Mouse (Mus musculus): ENCODE data around the gene Tsfm. TPM values are rescaled to one million over a fixed set of nuclear protein-coding genes. Genes with fewer than 3 reads are reported as not detected.

The Tsfm gene
- polyA plus RNA-seq, 1 experiment from 2014 or later, result 110 TPM

DNA sequence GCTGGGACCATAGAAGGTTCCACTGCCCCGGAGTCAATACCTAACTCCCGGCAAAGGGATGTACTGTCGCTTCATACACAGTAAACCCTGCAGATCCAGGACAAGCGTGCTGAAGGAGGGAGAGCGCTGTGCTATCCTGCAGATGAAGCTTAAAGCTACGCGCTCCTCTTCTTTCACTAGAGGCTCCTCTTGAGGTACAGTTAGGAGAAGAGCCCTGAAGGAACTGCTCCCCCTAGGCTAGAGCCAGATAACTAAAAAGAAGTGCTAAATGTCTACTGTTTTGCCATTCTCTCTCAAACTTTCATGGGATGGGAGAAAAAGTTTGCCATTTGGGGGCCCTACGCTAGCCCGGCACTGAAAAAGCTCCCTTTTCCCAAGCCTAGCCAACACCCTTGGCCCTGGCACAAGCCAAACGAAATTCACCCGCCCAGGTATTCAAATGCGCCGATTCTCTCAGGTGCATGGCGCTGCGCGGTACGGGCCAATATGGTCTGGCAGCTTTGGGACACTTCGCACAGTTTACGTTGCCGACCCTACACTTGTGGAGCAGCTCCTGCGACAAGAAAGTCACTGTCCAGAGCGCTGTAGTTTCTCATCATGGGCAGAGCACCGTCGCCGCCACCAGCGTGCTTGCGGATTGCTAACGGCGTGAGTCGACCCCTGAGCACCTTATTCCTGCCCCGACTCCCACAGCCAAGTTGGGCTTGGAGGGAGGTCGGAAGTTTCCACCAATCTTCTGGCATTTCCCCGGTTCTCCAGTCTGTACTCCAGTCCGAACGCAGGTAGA, 18.2 kb upstream of the Tsfm start:
- WGBS, result 4% methylated on average over 35 of the region's 35 CpGs

DNA sequence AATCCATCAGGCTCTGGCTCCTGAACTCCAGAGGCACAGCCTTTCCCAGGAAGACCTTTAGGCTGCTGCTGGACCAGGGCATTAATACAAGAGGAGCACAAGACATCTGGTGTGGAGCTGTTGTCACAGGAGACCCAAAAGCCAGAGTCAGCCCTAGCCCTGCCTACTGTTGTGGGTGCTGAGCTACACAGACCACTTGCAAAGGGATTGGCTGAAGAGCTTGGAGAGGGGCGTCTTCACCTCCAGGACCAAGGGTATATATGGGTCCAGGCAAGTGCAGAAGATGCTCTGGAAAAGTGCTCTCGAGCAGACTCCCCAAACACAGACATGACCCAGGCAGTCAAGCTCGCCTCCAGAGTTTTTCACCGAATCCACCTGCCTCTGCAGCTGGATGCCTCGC, 17.3 kb upstream of the Tsfm start, which contains the start of gene Cyp27b1:
Cyp27b1 (plus strand) TSS at position 297 of the 400 bp plus-strand sequence.
- 29% methylated on average over 5 of the region's 5 CpGs for WGBS

More for the DNA sequence above, 18.2 kb upstream of the Tsfm start:
- Histone ChIP-seq H3K4me1 (peaks cover 21% of the 10 kb centered on the region), H3K9me3 (no peaks in the 10 kb centered on the region), H3K36me3 (replicated peaks) (peaks cover 41% of the 10 kb centered on the region), H3K27ac (no peak overlapping the region), H3K27me3 (ENCODE audit: poor library complexity, severe bottlenecking) (peaks cover 61% of the 10 kb centered on the region), H3K4me3 (peak overlapping the region; percentile 39)
- peak; percentile 30 for DNase-seq (ENCODE audit: extremely low spot score, low spot score)

GRCm38 (mm10) chr10:127043187-127043586, 12.5 kb upstream of the Tsfm start:
- WGBS, result 81% methylated on average over 6 of the region's 6 CpGs
- Histone ChIP-seq H3K4me3 (peak overlapping the region; percentile 96), H3K27ac (no peak overlapping the region), H3K36me3 (replicated peaks) (peaks cover 44% of the 10 kb centered on the region), H3K27me3 (ENCODE audit: poor library complexity, severe bottlenecking) (peaks cover 37% of the 10 kb centered on the region), H3K9me3 (no peaks in the 10 kb centered on the region), H3K4me1 (peaks cover 30% of the 10 kb centered on the region)
- no peak for DNase-seq (ENCODE audit: extremely low spot score, low spot score)

More for the DNA sequence above, 17.3 kb upstream of the Tsfm start, which contains the start of gene Cyp27b1:
- Histone ChIP-seq H3K36me3 (replicated peaks) (peaks cover 44% of the 10 kb centered on the region), H3K27me3 (ENCODE audit: poor library complexity, severe bottlenecking) (peaks cover 61% of the 10 kb centered on the region), H3K9me3 (no peaks in the 10 kb centered on the region), H3K4me3 (peak within 1 kb of the TSS; percentile 39), H3K4me1 (peaks cover 27% of the 10 kb centered on the region), H3K27ac (no peak within 1 kb of the TSS)
- DNase-seq (ENCODE audit: extremely low spot score, low spot score), result no peak

DNA sequence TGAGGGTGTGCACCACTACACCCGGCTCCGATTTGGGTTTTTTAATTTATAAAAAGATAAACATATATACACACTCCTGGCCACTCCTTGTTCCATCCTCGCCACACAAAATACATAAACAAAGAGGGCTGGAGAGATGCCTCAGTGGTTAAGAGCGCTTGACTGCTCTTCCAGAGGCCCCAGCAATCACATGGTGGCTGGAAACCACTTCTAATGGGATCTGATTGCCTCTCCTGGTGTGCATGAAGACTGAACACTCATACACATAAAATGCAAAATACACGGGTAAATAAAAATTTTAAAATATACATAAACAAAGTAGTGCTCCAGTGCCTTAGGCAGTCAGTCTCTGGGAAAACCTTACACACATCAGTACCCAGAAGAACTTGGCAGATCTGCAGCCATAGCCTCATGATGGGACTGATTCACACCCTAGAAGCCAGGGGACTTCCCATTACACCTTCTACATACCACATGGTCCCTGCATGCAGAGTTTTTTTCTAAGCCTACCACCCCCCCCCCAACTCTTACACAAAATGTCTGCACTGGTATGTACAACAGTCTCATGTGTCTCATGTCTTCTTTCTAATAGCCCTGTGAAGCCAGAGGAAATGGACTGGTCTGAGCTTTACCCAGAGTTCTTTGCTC, 12.0 kb upstream of the Tsfm start:
- Histone ChIP-seq H3K9me3 (no peaks in the 10 kb centered on the region), H3K36me3 (replicated peaks) (peaks cover 43% of the 10 kb centered on the region), H3K4me1 (peaks cover 30% of the 10 kb centered on the region), H3K27me3 (ENCODE audit: poor library complexity, severe bottlenecking) (peaks cover 31% of the 10 kb centered on the region), H3K4me3 (peak overlapping the region; percentile 96), H3K27ac (peak overlapping the region; percentile 93)
- 27% methylated on average over 5 of the region's 5 CpGs for WGBS
- no peak for DNase-seq (ENCODE audit: extremely low spot score, low spot score)

DNA sequence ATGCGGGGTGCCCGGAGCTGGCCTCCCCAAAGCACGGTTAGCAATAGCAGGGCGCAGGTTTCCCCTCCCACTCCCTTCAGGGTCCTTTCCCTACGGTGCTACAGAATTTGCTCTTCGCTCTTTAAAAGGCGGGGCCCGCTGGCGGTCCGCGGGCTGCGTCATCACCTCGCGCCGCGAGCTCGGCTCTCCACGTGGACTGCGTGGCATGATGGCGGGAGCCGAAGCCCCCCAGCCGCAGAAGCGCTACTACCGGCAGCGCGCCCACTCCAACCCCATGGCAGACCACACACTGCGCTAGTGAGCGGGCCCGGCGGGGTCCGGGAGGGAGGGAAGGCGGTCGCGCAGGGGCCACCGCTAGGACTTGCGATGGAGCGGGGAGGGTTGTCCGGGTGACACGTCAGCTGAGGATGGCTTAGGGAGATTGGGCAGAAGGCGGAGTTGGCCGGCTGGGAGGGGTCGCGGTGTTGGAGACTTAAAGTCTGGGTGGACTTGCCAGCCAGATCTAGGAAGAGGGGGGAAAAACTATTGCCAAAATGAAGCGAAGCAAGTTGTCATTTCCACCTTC, 11.2 kb upstream of the Tsfm start:
- peak; percentile 94 for DNase-seq (ENCODE audit: extremely low spot score, low spot score)
- Histone ChIP-seq H3K27me3 (ENCODE audit: poor library complexity, severe bottlenecking) (peaks cover 24% of the 10 kb centered on the region), H3K9me3 (no peaks in the 10 kb centered on the region), H3K4me1 (peaks cover 30% of the 10 kb centered on the region), H3K4me3 (peak overlapping the region; percentile 96), H3K27ac (peak overlapping the region; percentile 93), H3K36me3 (replicated peaks) (peaks cover 36% of the 10 kb centered on the region)
- WGBS, result under 1% methylated on average over 44 of the region's 44 CpGs

- DNase-seq (ENCODE audit: extremely low spot score, low spot score), result no peak
- WGBS, result under 1% methylated on average over 28 of the region's 28 CpGs
- H3K9me3 ChIP-seq, result no peaks in the 10 kb centered on the region
- H3K4me1 ChIP-seq, result peaks cover 30% of the 10 kb centered on the region
- peaks cover 21% of the 10 kb centered on the region for H3K27me3 ChIP-seq (ENCODE audit: poor library complexity, severe bottlenecking)
- H3K4me3 ChIP-seq, result peak within 1 kb of the TSS; percentile 96
- H3K36me3 ChIP-seq (replicated peaks), result peaks cover 32% of the 10 kb centered on the region
- H3K27ac ChIP-seq, result peak within 1 kb of the TSS; percentile 93
Measured at GRCm38 (mm10) chr10:127041274-127041766, 10.7 kb upstream of the Tsfm start, which contains the start of the genes Mettl1 and Eef1akmt3. Gene Mettl1 (plus strand): TSS chr10:127041414. Gene Eef1akmt3 (minus strand): TSS chr10:127041513.

GRCm38 (mm10) chr10:127040569-127041214, 10.1 kb upstream of the Tsfm start:
- peak; percentile 41 for DNase-seq (ENCODE audit: extremely low spot score, low spot score)
- Histone ChIP-seq H3K4me3 (peak overlapping the region; percentile 96), H3K9me3 (no peaks in the 10 kb centered on the region), H3K36me3 (replicated peaks) (peaks cover 27% of the 10 kb centered on the region), H3K27me3 (ENCODE audit: poor library complexity, severe bottlenecking) (peaks cover 21% of the 10 kb centered on the region), H3K27ac (peak overlapping the region; percentile 93), H3K4me1 (peaks cover 30% of the 10 kb centered on the region)
- 2% methylated on average over 20 of the region's 20 CpGs for WGBS

DNA sequence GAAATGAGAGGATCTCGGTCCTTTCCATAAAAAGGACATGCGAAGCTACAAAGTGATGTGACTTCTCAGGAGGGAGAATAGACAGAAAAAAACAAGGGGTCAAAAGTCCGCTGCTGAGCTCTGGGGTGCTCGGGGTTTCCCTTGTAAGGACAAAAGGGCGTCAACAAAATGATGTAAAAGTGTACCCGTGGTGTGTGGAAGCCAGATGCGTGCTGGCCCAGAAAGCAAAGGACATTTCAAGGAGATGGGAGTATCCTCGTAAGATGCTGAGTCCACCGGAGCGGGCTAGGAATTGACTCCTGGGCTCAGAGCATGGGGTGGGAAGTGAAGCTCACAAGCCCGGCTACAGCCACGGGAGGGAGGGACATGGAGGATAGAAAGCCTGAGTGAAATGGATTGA, 7.0 kb upstream of the Tsfm start:
- no peak for DNase-seq (ENCODE audit: extremely low spot score, low spot score)
- WGBS, result 81% methylated on average over 12 of the region's 12 CpGs

DNA sequence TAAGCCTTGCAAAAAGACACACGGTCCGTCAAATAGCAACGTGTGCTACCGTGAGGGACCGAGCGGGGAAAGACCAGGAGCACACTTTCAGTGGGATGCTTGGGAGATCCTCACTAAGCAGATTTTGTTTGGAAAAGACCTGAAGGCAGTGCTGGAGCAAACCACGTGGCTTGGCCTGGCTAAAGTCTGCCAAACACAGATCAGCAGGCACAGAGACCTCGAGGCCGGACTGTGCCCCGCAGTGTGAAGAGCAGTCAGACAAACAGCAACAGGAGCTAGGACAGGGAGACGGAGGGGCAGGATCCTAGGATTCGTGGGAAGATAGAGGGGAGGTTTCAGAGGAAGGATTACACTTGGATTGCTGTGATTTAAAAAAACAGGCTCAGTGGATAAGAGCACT, 5.6 kb upstream of the Tsfm start:
- no peak for DNase-seq (ENCODE audit: extremely low spot score, low spot score)
- H3K4me1 ChIP-seq, result peaks cover 11% of the 10 kb centered on the region
- H3K27me3 ChIP-seq (ENCODE audit: poor library complexity, severe bottlenecking), result peaks cover 20% of the 10 kb centered on the region
- H3K36me3 ChIP-seq (replicated peaks), result no peaks in the 10 kb centered on the region
- no peaks in the 10 kb centered on the region for H3K9me3 ChIP-seq
- WGBS, result 84% methylated on average over 12 of the region's 12 CpGs
- H3K4me3 ChIP-seq, result no peak overlapping the region
- no peak overlapping the region for H3K27ac ChIP-seq

More for the DNA sequence above, 7.0 kb upstream of the Tsfm start:
- Histone ChIP-seq H3K27ac (no peak overlapping the region), H3K4me3 (no peak overlapping the region), H3K36me3 (replicated peaks) (no peaks in the 10 kb centered on the region), H3K9me3 (no peaks in the 10 kb centered on the region), H3K4me1 (peaks cover 20% of the 10 kb centered on the region), H3K27me3 (ENCODE audit: poor library complexity, severe bottlenecking) (peaks cover 21% of the 10 kb centered on the region)

GRCm38 (mm10) chr10:127033301-127033741, 2.7 kb upstream of the Tsfm start:
- no peak overlapping the region for H3K27ac ChIP-seq
- 82% methylated on average over 8 of the region's 8 CpGs for WGBS
- no peak overlapping the region for H3K4me3 ChIP-seq
- no peaks in the 10 kb centered on the region for H3K9me3 ChIP-seq
- no peak for DNase-seq (ENCODE audit: extremely low spot score, low spot score)
- H3K27me3 ChIP-seq (ENCODE audit: poor library complexity, severe bottlenecking), result no peaks in the 10 kb centered on the region
- peaks cover 12% of the 10 kb centered on the region for H3K36me3 ChIP-seq (replicated peaks)
- peaks cover 12% of the 10 kb centered on the region for H3K4me1 ChIP-seq

DNA sequence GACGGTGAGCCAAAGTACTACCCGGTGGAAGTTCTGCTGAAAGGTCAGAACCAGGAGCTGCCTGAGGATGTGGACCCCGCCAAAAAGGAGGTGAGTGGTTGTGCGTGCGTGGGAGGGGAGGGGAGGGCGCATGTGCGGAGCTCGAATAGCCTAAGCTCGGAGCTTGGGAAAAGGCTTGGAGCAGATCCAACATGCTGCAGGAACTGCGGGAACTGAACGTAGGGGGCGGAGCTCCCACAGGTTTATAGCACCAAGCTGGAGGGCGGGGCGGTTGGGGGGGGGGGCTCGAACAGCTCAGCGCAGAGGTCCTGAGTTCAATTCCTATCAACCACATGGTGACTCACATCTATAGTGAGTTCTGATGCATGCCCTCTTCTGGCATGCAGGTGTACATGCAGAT, 12.2 kb downstream of the Tsfm start:
- Histone ChIP-seq H3K4me3 (no peak overlapping the region), H3K4me1 (peaks cover 12% of the 10 kb centered on the region), H3K27ac (no peak overlapping the region), H3K27me3 (ENCODE audit: poor library complexity, severe bottlenecking) (no peaks in the 10 kb centered on the region), H3K36me3 (replicated peaks) (peaks cover 27% of the 10 kb centered on the region), H3K9me3 (no peaks in the 10 kb centered on the region)
- 89% methylated on average over 16 of the region's 16 CpGs for WGBS
- DNase-seq (ENCODE audit: extremely low spot score, low spot score), result no peak

- Histone ChIP-seq H3K9me3 (no peaks in the 10 kb centered on the region), H3K36me3 (replicated peaks) (peaks cover 14% of the 10 kb centered on the region), H3K27me3 (ENCODE audit: poor library complexity, severe bottlenecking) (no peaks in the 10 kb centered on the region), H3K4me1 (peaks cover 12% of the 10 kb centered on the region), H3K4me3 (no peak overlapping the region), H3K27ac (no peak overlapping the region)
- DNase-seq (ENCODE audit: extremely low spot score, low spot score), result no peak
- 22% methylated on average over 2 of the region's 2 CpGs for WGBS
Measured at GRCm38 (mm10) chr10:127017071-127017470, 13.6 kb downstream of the Tsfm start.
